Mouse (Mus musculus): ENCODE measurements around the gene Ipo9.

Ipo9 gene

DNA sequence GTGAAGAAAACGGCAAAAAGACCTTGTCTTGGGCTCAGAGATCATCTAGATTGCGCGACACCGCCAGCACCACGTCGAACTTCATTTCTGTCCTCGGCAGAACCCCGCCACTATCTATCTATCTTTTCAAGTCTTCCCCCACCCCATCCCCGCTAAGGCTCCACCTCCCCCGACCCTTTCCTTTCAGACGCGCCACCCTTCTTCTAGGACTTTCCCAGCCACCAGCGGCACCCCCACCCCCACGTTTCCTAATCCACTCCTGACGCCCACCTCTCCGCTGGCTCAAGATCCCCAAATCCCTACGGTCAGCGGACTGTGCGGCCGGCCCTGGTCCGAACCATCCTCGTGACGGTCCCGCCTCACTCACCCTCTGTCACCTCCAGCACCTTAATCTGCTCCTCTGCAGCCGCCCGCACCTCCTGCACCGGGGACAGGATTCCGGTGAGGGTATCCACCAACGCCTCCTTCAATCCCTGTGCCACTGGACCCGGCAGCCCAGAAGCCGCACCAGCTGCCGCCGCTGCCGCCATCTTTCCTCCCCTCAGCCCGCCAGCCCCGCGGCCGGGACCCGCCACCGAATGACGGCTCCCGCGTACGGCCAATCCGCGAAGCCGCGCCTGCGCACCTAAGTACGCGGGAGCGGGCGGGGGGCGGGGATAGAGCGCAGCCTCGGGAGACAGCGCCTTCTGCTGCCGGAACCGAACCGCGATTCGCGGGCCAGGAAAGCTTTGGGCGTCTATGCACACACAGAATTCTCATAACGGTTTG lies at the start of gene Ipo9:
Gene Ipo9 (minus strand): TSS at position 599 of the 768 bp plus-strand sequence.
- peak; percentile 87 for DNase-seq (ENCODE audit: low read depth, low spot score)

GRCm38 (mm10) chr1:135475571-135475895 lies 45.2 kb upstream of the Ipo9 start:
- no peak for DNase-seq (ENCODE audit: low read depth, low spot score)

- no peak for DNase-seq (ENCODE audit: low read depth, low spot score)
Measured at GRCm38 (mm10) chr1:135474861-135475570, 44.7 kb upstream of the Ipo9 start.

DNA sequence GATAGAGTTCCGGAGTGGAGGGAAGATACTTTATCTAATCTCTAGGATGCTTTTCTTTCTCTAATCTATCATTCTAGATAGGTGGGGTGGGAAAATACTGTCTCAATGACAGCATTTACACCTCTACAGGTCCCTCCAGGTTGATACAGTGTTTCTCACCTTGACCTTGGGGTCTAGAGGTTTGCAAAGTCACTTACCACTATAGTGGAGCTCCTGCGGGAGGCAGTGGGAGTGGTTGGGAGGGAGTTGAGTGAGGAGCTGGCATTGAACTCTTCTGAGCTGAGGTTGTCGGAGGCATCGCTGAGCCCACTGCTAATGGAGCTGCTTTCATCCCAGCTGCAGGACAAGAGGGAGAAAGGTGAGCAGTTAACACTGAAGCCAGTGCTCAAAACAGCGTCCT lies 42.2 kb upstream of the Ipo9 start:
- DNase-seq (ENCODE audit: low read depth, low spot score), result no peak

- no peak for DNase-seq (ENCODE audit: low read depth, low spot score)
Measured at GRCm38 (mm10) chr1:135471742-135472141, 41.4 kb upstream of the Ipo9 start.

- DNase-seq (ENCODE audit: low read depth, low spot score), result no peak
Measured at GRCm38 (mm10) chr1:135470546-135470945, 40.2 kb upstream of the Ipo9 start.

GRCm38 (mm10) chr1:135467462-135467861 lies 37.2 kb upstream of the Ipo9 start:
- no peak for DNase-seq (ENCODE audit: low read depth, low spot score)

DNA sequence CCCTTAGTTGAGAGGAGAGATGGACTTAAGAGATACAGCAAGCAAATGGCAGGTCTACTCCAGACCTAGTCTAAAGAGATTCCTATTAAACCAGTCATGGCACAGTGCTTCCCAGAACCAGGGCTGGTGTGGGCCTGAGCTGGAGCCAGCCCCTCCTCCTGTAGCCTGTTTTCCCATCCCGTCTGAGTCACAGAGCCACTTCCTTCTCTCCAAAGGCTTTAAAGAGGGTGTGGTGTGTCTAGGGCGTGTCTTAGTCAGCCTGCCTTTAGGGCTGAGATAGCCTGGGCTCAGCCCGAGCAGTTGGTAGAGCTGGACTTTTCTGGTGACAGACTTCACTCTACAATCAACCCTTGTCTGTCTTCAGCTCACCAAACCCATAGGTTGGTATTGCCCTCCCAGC lies 36.6 kb upstream of the Ipo9 start:
- DNase-seq (ENCODE audit: low read depth, low spot score), result no peak

GRCm38 (mm10) chr1:135465734-135466133 lies 35.4 kb upstream of the Ipo9 start:
- DNase-seq (ENCODE audit: low read depth, low spot score), result no peak

GRCm38 (mm10) chr1:135462736-135463135 lies 32.4 kb upstream of the Ipo9 start:
- DNase-seq (ENCODE audit: low read depth, low spot score), result no peak

DNA sequence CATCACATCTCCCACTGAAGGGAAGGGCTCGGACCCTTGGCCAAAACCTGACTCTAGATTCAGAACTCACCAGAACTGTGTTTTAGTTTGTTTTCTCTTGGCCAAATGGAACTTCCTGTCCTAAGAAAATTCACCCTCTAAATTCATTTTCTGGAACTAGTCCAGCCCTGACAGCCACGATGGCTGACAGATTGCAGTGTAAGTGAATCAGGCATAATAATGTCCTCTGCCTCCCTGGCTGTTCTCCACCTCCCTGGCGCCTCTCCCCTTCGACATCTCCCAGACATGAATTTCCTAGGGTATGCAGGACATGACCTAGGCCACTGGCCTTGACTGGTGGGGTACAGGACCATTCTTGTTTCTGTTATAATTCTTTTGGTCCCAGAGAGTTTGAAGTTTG lies 32.0 kb upstream of the Ipo9 start:
- no peak for DNase-seq (ENCODE audit: low read depth, low spot score)

DNA sequence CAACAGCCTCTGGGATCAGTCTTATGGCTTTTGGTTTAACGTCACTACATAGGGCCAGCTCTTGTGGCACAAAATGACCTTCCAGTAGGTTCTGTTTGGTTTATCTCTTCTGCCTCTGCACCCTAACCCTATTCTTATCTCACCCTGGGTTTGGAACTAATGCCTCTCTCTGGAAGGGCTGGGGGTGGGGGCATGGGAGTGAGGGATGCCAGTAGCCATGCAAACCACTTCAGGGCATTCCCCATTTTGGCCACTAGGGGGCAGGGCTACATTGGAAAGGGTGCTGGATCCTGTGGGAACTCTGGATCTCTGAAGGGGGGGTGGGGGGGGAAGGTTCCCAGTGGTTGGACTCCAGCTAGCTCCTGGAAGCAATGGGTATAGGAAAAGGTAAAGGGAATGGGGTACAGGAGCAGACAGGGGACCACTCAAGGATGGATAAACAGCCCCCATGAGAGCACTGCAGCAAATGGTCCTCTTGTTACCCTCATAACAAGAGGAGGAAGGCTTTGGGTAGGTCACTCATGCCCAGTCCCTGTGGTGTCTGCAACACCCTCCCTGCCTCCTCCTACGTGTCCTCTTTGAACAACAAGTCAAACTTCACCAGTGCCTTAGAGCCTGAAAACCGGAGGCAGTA lies 30.9 kb upstream of the Ipo9 start:
- DNase-seq (ENCODE audit: low read depth, low spot score), result peak; percentile 20

GRCm38 (mm10) chr1:135460521-135460920 lies 30.2 kb upstream of the Ipo9 start:
- DNase-seq (ENCODE audit: low read depth, low spot score), result no peak

- no peak for DNase-seq (ENCODE audit: low read depth, low spot score)
Measured at GRCm38 (mm10) chr1:135457860-135458259, 27.6 kb upstream of the Ipo9 start.

DNA sequence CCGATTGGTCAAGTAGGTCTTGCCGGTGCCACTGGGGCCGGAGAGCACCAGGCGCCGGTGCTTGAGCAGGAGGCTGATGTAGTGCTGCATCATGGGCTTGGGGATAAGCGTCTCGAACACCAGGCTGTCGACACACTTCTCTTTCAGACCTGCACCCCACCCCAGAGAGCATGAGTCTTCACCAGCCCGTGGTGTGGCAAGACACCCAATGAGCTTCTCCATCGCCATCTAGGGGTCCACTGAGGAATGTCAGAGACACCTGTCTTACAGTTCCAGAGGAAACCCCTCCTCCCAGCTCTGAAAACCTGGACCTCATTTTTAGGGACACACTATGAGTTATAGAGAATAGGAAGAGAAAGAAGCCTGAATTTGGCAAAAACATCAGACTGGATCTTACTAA lies 22.0 kb upstream of the Ipo9 start:
- DNase-seq (ENCODE audit: low read depth, low spot score), result no peak

DNA sequence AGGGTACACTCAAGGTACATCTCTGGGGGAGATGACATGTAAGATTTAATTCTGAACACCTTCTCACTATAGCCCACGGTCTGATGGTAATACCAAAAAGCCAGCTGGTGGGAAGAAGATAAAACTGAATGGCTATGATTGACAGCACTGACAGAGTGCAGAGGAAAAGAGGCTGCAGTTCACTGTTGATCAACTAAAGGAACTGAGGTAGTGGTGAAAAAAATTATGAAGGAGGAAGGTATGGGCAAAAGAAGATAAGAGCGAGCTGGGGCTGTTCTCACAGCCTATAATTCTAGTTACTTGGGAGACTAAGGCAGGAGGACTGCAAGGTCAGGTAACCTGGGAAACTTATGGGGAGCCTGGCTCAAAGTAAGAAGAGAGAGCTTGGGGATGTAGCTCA lies 21.1 kb upstream of the Ipo9 start:
- DNase-seq (ENCODE audit: low read depth, low spot score), result no peak

DNA sequence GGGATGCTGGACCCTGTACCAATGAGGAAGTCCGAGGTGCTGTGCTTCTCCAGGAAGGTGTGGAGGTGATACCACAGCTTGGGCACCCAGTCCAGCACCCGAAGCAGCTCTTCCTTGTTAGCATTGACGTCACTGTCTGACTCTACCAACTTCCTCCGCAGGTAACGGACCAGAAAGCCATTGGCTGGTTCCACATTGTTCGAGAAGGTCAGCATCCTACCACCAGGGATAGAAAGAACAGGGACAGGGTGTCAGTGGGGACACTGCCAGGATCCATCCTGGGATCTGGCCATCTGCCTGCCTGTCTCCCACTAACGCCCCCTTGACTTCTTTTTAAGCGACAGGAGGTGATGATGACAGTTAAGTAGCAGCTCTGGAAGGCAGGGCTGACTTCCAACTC lies 19.6 kb upstream of the Ipo9 start:
- DNase-seq (ENCODE audit: low read depth, low spot score), result no peak

DNA sequence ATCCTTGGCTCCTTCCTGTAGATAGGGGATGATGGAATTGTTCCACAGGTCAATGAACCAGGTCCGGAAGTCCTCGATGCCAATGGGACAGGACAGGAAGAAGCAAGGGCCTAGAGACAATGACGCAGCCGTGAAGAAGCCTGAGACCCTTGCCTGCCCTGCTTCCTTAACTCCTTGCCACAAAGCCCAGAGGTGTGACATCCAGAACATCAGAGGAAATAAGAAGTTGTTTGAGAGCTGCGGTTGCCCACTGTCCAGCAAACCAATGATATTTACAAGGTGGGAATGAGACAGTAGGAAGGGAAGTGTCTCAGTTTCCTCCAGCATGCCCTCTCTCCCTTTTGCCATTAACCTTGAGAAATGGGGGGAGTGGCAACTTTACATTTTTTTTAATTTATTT lies 18.6 kb upstream of the Ipo9 start:
- no peak for DNase-seq (ENCODE audit: low read depth, low spot score)

DNA sequence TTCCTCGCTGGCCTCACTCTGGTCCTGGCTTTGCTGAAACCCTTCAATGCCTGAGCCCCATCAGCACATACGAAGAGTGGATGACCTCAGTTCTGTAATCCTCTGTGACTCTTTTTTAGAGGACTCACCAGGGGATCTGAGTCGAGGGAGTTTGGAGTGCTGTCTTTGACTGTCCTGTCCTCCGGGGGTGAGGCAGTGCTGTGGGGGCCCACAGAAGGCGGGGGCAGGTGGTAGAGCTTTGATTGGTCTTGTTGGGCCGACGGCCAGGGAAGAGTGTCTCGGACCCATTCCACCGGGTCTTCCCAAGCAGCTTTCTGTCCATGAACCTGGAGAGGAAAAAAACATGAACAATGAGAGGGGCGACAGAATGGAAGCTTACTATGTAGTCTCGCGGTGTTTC lies 13.2 kb upstream of the Ipo9 start:
- no peak for DNase-seq (ENCODE audit: low read depth, low spot score)

DNA sequence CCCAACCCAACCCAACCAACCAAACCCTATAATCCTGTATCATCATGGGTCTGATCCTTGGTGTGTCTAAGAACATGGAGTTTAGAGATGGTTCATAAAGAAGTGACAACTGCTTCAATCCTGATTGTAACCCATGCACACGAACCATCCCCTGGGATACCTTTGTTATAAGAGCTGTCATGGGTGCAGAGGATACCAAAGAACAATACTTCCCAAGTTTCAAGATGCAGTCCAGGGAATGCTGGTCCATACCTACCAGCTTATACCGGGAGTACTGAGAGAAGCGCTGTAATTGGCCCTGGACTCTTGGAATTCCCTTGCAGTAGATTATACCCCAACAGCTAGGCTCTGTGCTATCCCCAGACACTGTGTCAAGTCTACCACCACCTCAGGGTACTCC lies 11.6 kb upstream of the Ipo9 start:
- no peak for DNase-seq (ENCODE audit: low read depth, low spot score)

DNA sequence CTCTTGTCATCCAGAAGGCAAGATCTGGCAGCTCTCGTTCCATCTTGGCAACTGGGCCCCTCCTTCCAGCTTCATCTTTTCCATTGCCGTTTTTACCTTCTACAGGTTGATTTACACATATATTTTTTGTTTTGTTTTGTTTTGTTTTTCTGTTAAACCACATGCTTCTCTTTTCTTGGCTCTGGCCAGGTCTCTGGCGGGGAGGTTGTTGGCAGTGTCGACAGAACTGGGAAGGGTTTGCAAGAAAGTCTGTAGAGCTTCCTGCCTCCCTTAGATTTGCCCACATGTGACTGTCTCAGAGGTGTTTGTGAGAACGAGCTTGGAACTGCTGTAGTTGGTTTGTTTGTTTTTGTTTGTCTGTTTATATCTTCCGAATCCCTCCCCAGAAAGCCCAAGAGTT lies 10.7 kb upstream of the Ipo9 start:
- no peak for DNase-seq (ENCODE audit: low read depth, low spot score)

DNA sequence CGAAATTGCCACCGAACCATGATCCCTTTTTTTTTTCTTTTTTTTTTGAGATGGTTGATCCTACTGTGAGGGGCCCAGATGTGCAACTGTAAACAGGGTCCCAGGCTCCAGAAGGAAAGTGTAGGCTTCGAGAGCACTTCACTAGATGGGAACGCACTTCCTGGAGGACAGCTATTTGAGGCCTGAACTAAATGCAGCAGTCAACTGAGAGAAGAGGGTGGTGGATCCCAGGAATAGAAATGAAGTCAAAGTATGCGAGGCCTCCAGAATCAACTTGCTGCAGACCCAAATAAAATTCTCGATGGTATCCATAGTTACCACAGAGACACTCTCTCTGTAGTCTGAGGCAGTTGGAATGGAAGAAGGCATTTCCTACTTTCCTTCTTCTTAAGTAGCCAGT lies 8.5 kb upstream of the Ipo9 start:
- no peak for DNase-seq (ENCODE audit: low read depth, low spot score)

DNA sequence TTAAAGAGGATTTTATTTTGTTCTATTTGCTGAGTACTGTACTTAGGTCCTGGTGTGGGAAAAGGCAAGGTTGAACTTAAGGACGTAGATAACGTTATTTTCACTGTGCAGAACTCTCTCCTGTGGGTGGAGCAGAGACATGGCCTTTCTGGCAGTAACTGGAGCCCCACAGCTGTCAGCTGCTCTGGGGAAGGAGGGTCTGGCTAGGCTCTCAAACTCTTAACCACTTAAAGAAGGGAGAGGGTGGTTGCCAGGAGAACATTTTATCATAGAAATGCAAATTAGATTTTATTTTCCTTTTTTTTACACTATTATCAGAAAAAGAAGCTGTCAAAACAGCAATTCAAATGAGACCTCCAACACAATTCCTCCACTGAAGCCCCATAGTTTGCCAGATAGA lies 5.5 kb upstream of the Ipo9 start:
- no peak for DNase-seq (ENCODE audit: low read depth, low spot score)
